Mouse (Mus musculus): ENCODE data around the gene Trappc5. TPM values are rescaled to one million over a fixed set of nuclear protein-coding genes. Genes with fewer than 3 reads are reported as not detected.

Gene Trappc5
- total RNA-seq (2015) (19.6 and 22.8 TPM in 2 replicates), total RNA-seq (2017) (37.7 and 38.5 TPM in 2 replicates)

- ATAC-seq (replicated peaks; ENCODE audit: poor library complexity) = peak; percentile 77
These were observed at the start of gene Trappc5 for GRCm38 (mm10) chr8:3676131-3676992. TSS of gene Trappc5 (plus strand) at chr8:3676299.

DNA sequence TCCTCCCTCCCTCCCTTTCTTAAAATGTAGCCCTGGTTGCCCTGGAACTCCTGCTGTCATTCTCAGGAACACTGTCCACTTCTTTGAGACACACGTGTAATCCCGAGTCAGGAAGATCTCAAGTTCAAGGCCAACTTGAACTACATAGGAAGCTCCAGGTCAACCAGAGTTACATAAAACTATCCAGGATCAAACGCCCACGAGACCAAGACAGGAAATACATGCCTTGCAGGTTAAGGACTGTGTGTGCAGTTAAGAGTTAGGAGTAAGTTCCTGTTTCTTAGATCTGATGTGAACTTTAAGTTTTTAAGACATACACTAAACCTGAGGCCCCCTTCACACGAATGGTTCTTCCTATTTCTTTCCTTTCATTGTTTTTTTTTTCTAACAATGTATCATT lies 49.1 kb upstream of the Trappc5 start:
- ATAC-seq (replicated peaks; ENCODE audit: poor library complexity) = no peak

DNA sequence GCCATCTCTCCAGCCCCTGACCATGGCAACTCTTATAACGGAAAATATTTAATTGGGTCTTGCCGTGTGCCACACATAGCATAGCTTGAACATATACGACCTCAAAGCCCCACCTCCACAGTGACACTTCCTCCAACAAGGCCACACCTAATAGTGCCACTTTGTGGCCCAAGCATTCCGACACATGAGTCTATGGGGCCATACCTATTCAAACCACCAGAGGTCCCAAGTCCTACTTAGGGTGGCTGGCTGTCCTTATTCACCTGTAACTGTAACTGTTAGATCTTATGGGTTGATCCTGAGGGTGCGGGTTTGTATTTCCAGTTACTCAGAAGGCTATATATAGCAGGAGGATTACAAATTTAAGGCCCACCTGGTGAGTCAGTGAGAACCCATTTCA lies 48.1 kb upstream of the Trappc5 start:
- ATAC-seq (replicated peaks; ENCODE audit: poor library complexity) = peak; percentile 61

DNA sequence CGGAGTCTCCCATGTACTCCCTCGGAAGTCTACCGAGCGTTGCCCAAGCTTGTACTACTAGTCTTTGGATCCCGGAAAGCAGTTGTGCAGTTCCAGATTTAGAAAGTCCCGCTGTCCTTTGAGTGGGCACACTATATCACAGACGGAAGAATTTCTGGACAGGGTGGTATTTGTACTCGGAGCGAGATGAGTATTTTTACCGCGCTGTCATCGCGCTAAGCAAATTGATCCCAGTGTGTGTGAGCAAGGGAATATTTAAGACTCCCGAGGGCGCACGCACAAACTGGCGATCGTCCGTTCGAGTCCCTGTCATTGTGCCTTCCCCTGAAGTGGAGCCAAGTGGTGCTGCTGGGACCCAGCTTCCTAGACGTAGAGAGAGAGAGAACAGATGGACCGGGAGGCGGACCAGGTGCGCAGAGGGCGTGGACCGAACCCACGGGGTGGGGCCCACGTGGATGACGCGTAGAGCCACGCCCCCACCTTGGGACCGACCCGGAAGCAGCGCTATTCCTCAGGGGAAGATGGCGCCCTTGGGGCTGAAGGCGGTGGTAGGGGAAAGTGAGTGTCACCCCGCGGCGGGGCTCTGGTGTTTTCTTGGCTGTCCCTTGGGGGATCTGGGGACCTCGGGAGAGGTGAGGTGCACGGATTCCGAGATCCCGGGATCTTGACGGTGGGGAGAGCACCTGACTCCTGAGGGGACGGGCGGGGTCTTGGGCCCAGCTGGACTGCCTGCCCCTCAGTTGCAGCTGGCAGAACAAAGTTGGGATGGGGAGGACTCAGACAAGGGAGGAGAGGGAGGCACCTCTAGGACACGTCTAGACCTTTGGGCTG lies 45.2 kb upstream of the Trappc5 start, which contains the start of gene Stxbp2:
TSS of gene Stxbp2 (plus strand) at position 309 of the 831 bp plus-strand sequence.
- ATAC-seq (replicated peaks; ENCODE audit: poor library complexity) = peak; percentile 91

DNA sequence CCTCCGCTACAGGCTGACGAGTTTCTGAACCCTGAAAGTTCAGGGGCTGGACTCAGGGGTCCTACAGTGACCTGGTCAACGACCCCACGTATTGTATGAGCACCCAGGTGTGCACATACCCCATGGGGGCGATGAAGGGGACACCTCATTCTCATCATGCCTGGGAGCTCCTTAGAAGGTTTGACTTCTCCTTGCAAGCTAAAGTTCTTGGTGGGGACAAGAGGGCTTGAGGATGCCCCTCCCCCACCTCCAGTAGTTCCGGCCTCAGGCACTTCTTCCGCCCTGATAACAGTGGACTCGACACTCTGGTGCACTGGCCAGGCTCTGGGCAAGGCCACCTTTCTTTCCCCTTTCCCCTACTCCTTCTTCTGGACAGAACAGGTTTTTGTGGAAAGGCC lies 44.6 kb upstream of the Trappc5 start:
- ATAC-seq (replicated peaks; ENCODE audit: poor library complexity) = peak; percentile 54

DNA sequence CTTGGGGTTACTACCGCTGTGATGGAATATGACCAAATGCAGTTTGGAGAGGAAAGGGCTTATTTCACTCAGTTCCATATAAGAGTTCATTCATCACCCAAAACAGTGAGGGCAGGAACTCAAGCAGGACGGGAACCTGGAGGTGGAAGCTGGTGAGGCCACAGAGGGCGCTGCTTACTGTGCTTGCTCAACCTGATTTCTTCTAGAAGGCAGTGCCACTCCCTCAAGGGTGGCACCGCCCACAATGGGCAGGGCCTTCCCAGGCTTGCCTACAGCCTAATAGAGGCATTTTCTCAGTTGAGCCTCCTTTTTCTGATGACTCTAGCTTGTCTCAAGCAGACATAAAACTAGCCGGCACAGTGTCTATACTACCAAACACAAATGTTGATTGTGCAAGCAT lies 30.3 kb upstream of the Trappc5 start:
- ATAC-seq (replicated peaks; ENCODE audit: poor library complexity) = peak; percentile 89

DNA sequence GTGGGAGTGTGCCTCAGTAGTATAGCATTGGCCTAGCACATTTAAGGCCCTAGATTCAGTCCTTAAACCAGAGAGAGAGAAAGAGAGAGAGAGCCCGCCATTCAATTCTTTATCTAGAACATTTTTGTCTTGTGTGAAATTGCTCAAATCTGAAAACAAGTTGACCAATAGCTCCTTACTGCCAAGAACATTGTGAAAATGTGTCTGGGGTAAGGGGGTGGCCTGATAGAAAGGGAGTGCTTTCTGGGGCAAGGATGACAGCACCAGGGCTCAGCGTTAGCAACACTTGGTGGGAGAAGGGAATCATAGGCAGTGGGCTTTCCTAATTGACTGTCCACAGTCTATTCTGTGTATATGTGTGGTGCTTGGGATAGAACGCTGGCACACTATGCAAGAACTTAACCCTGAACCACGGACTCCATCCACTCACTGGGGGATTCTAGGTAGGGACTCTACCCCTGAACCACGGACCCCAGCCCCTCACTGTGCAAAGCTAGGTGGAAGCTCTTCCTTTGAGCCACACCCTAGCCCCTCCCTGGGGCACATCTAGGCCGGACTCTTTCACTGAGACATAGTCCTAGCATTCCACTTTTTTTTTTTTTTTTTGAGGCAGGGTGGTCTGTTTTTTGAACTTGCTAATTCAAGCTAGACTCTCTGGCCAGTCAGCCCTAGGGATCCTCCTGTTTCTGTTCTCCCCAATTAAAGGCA lies 29.1 kb upstream of the Trappc5 start:
- ATAC-seq (replicated peaks; ENCODE audit: poor library complexity) = 0 out of 2 replicates have a peak, but pooled peaks have one; percentile 13

- no peak for ATAC-seq (replicated peaks; ENCODE audit: poor library complexity)
These were observed 28.5 kb upstream of the Trappc5 start for GRCm38 (mm10) chr8:3647561-3647960.

GRCm38 (mm10) chr8:3648268-3648667 lies 27.8 kb upstream of the Trappc5 start:
- ATAC-seq (replicated peaks; ENCODE audit: poor library complexity) = peak; percentile 59

GRCm38 (mm10) chr8:3648990-3649389 lies 27.1 kb upstream of the Trappc5 start:
- peak; percentile 20; the same call in 1 of the 2 replicates for ATAC-seq (replicated peaks; ENCODE audit: poor library complexity)

DNA sequence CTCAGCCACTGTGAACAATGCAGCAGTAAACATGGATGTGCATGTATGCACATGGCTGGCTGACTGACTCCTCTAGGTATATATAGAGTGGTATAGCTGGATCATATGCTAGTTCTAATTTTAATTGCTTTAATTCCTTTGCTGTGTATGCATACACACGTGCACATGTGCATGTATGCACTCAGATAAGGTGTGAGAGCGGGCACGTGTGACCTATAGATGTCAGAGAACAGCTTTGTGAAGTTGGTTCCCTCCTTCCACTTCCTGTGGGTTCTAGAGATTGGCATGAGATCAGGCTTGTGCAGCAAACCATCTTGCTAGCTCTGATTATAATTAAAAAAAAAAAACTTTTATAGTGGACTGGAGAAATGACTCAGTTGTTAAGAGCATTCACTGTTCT lies 23.3 kb upstream of the Trappc5 start:
- ATAC-seq (replicated peaks; ENCODE audit: poor library complexity) = peak; percentile 12; the same call in 1 of the 2 replicates

- no peak for ATAC-seq (replicated peaks; ENCODE audit: poor library complexity)
These were observed 21.2 kb upstream of the Trappc5 start for GRCm38 (mm10) chr8:3654726-3655508.

- no peak for ATAC-seq (replicated peaks; ENCODE audit: poor library complexity)
These were observed 20.6 kb upstream of the Trappc5 start, which contains the start of gene Retn for GRCm38 (mm10) chr8:3655526-3655925. TSS of gene Retn (plus strand) at chr8:3655770.

DNA sequence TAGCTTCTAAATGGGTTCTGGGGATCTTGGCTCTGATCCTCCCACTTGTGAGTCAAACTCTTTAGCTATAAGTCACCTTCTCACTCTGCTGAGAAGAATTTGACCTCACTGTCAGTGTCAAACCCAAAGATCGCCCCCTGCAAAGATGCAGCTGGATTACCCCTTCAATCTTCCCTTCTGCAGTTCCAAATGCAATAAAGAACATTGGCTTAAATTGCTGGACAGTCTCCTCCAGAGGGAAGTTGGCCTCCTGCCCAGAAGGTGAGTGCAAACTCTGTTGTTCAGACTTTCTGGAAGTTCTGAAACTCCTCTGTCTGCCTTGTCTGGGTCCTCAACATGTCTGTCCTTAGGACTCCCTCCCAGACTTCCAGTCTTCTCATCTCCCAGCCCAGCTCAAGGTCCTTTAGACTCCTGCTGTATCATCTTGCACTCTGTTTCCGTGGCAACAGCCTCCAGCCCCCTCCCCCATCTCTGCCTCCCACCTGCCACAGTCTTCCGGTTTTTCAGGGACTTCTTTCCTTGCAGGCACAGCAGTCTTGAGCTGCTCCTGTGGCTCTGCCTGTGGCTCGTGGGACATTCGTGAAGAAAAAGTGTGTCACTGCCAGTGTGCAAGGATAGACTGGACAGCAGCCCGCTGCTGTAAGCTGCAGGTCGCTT lies 19.2 kb upstream of the Trappc5 start:
- ATAC-seq (replicated peaks; ENCODE audit: poor library complexity) = no peak

DNA sequence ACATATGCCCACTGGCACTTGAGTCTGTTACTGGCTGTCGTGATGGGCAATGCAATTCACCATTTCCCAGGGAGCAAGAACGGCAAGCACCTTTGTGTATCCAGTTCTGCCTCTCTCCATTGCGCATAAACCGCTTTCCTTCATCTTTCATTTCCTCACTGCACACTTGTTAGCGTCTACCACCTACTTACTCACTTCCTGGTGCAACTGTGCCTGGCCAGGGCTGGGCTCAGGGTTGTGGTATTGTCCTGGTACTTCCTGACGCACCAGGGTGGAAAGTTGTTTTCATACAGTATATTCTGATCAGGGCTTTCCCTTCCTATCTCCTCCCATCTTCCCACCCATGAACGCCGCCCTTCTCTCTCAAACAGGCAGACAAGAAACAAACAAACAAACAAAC lies 15.2 kb upstream of the Trappc5 start:
- ATAC-seq (replicated peaks; ENCODE audit: poor library complexity) = peak; percentile 64

- ATAC-seq (replicated peaks; ENCODE audit: poor library complexity) = peak; percentile 88
These were observed 11.7 kb upstream of the Trappc5 start for GRCm38 (mm10) chr8:3664405-3664804.

DNA sequence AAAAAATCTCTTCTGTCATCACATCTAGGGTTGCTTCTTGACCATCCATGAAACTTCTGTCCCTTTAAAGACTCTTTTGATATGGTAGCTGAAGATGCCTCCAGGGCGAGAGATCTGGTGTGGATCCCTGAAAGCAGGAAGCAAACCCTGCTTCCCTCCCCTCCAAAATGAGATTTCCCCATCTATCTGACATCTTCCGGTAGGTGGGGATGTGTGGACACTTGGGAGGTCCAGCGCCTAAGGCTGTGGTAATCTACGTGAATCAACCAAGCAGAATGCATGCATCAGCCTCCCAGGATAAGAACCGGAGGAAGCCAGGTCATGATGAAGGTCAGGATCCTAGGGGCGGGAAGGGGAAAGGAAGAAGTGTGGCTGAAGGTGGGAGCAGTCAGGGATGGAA lies 10.6 kb upstream of the Trappc5 start, which contains the start of gene Mcemp1:
TSS of gene Mcemp1 (plus strand) at position 248 of the 400 bp plus-strand sequence.
- peak; percentile 43 for ATAC-seq (replicated peaks; ENCODE audit: poor library complexity)

GRCm38 (mm10) chr8:3670388-3670787 lies 5.7 kb upstream of the Trappc5 start:
- ATAC-seq (replicated peaks; ENCODE audit: poor library complexity) = peak; percentile 51

DNA sequence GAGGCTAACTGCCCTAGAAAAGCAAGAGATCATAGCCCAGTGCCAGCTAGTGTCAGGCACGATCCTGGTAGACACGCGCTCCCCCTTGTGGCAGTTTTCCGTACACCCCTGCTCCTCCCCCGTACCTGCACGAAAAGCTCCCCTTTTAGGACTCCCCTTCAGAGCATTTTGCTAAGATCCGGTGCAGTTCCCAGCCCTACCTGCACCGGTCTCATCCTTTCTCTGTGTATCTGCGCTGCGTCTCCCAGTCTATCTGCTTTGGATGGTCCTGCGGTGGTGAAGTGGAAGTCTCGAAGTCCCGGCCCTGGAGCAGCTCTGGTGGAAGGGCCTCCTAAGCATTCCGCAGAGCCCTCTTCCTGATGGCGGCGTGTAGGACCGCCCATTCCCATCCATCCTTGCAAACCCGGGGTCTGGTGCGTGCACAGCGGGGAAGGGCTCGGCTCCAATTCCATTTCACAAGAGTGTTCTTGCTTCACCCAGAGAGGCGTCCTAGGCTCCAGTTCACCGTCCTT lies 4.1 kb upstream of the Trappc5 start, which contains the start of gene Fcor:
TSS of gene Fcor (minus strand) at position 383 of the 512 bp plus-strand sequence.
- peak; percentile 65 for ATAC-seq (replicated peaks; ENCODE audit: poor library complexity)
